Mouse (Mus musculus): ENCODE measurements around the gene Apobec3.
"Not testable (repeated sequence)": the region's sequence is repeated elsewhere in the genome, so short reads cannot be mapped to it uniquely, and the experiment has no call there.

Gene Apobec3

DNA sequence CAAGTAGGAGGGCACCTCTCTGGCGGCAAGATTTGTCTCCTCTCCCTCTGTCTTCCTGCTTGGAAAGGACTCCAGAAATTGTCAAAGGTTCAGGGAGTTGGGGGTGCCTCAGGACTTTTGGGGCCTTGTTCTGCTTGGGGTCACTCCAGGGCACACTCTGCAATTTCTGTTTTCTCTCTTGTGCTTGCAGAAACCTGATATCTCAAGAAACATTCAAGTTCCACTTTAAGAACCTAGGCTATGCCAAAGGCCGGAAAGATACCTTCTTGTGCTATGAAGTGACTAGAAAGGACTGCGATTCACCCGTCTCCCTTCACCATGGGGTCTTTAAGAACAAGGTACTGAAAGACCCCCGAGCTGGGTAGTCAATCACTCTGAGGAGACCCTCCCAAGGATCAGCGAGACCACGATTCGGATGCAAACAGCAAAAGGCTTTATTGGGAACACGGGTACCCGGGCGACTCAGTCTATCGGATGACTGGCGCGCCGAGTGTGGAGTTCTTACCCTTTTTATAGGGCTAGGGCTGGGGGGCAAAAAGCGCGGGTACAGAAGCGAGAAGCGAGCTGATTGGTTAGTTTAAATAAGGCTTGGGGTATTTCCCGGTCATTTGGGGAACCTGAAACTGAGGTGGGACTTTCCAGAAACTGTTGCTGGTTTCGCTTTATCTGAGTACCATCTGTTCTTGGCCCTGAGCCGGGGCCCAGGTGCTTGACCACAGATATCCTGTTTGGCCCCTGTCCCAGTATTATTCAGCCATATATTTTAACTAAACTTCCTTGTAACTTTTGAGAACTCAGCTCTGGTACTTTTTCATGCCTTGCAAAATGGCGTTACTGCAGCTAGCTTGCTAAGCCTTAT is 4.0 kb downstream of the Apobec3 start:
- DNase-seq: not testable (repeated sequence)

DNA sequence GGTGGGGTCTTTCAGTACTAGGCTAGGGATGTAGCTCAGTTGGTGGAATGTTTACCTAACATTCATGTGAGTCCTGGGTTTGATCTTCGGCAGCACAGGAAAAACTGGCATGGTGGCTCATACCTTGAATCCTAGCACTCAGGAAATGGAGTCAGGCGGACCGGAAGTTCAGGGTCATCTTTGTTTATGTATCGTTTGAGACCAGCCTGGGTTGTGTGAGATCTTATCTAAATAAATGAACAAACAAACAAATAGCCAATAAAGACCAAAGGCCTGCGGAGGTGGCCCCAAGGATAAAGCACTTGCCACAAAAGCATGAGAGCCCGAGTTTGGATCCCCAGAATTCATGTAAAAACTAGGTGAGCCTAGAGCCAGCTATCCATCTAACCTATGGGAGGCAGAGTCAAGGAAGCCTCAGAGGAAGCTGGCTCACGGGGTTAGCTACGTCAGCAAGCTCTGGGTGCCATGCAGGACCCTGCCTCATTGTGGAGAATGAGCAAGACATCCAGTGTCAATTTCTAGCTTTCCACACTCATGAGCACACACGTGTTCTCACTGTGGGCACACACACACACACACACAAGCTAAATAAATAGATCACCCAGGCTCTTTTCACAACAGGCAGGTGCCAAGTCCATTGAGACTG is 4.7 kb downstream of the Apobec3 start:
- DNase-seq: no peak

DNA sequence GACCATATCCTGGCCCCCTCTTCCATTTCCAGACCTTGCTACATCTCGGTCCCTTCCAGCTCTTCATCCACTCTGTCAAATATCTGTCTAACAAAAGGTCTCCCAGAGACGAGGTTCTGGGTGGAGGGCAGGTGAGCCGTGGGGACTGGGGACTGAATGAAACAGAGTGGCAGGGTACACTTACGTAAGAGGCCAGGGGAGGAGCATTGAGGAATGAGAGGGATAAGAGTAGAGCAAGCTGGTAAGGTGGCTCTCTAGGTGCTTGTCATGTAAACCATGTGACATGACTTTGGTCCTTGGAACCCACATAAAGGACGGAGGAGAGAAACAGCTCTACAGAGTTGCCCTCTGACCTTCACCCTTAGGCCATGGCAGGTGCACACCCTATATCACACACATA is 7.5 kb downstream of the Apobec3 start:
- DNase-seq: no peak

DNA sequence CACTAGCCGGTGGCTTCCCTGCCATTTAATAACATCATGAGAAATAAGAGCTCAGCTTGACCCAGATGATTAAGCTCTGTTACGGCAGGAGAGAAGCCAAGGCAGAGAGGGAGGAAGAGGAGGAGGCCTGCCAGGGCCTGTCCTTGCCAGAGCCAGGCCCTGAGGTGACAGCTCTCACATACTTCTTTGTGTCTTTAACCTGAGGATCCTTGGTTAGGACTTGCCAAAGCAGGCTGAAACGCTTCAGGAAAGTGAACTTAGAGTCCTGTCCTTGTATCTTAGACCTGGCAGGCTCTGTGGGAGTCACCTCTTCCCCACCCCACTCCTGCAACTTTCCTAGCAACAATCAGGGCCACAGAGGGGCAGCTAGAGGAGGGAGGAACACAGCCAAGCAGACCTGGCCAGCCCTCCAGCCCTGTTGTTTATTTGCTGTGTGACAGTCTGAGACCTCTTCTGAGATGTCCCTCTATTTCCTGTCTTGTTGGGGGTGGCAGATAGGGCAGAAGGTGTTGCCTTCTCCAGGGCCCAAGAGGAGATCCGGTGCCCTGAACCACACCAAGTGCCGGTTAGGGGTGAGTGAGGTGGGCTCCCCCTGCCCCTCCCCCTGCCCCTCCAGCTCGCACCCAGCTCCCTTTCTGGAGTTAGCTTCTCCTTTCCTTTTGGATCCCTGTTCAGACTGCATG is 8.5 kb downstream of the Apobec3 start:
- no peak for DNase-seq

DNA sequence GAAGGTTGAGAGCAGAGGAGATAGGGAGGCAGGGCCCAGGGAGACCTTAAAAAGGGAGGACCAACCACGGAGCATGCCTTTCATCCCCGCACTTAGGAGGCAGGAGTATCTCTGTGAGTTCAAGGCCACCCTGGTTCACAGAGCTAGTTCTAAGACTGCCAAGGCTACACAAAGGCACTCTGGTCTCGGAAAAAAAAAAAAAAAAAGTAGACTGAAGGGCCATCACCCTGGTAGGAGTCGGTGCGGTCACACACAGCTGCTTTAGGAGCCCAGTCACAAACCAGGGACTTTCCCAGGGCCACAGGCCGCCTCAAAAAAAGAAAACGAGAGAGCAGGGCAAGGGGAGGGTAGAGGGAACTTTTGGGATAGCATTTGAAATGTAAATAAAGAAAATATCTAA is 9.3 kb downstream of the Apobec3 start:
- no peak for DNase-seq

DNA sequence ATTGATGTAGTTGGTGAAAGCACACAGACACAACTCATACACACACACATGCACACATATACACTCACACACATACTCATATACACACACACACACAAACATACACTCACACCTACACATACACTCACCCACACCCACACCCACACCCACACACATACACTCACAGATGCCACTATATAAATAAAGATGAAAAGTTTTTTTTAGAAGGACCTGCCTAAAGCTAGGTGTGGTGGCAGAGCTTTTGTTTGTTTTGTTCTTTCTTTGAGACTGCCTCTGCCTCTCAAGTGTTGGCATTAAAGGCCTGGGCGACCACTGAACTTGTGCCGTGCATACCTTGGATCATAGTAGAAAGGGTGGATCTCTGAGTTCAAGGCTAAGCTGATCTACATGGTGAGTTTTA is 9.9 kb downstream of the Apobec3 start:
- DNase-seq: no peak

DNA sequence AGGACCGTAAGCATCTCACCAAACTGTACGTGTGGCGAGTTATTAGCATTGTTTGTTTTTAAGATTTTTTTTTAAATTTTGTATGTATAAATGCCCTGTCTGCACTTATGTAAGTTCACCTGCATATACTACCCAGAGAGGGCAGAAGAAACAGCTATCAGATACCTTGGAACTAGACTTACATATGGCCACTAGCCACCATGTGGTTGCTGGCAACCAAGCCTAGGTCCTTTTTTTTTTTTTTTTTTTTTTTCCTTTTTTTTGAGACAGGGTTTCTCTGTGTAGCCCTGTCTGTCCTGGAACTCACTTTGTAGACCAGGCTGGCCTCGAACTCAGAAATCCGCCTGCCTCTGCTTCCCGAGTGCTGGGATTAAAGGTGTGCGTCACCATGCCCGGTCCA is 11.6 kb downstream of the Apobec3 start:
- DNase-seq: not testable (repeated sequence)

DNA sequence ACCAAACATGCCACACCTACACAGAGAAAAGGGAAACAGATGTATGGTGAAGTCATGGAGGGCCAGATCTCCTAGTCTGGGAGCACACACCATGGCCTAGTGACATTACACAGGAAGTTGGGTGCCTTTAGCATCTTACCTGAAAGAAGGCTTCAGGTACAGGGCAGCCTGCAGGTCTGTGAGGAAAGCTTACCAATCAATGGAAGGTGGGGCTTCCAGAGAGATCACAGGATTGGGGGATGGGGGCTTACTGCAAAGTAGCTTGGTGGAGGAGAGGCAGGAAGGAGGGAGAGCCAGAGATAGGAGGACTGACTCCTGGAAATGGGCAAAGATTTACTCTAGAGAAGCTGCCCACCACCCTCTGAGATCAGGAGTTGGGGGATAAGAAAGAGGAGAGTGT is 12.5 kb downstream of the Apobec3 start:
- no peak for DNase-seq

DNA sequence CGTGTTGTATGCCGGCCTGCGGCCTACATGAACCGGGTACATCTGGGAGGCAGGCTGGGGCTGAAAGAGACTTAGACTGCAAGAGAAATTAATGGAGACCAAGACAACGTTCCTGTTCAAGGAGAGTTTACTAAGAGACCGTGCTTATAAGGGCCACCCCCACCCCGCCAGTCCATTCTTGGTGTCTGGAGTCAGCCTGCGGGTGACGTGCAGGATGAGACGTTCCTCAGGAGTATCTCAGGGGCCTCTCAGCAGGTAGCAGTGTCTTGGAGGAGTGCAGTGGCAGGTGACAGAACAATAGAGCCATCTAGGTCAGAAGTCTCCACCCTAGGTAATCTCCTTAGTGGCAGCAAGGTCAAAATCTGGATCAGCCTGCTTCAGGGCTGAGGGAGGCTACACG is 13.2 kb downstream of the Apobec3 start:
- not testable (repeated sequence) for DNase-seq

DNA sequence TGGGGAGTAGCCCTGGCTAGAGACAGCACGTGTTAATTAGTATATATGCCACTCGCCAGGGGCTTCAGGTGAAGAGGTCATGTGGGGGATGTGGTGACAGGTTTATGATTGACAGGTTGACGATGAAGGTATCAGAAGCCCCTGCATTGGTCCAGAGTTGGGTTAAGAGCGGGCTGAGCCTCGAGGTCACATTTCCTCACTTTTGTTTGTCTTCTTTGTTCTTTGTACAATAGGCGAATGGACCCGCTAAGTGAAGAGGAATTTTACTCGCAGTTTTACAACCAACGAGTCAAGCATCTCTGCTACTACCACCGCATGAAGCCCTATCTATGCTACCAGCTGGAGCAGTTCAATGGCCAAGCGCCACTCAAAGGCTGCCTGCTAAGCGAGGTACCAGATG is 13.8 kb downstream of the Apobec3 start:
- no peak for DNase-seq

DNA sequence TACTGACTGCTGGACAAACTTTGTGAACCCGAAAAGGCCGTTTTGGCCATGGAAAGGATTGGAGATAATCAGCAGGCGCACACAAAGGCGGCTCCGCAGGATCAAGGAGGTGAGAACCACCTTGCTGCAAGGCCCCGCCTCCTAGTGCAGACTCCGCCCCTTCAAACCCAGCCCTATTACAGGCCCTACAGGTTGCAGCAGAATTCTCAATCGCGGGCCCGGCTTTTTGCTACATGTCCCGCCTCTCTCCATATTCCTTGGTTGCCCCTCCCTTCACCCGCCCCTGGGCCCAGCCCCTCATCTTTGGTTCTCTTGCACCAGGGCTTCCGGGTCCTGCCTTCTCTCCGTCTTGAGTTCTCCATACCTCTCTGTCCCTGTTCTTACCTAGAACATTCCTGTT is 15.4 kb downstream of the Apobec3 start:
- peak; percentile 28 for DNase-seq

DNA sequence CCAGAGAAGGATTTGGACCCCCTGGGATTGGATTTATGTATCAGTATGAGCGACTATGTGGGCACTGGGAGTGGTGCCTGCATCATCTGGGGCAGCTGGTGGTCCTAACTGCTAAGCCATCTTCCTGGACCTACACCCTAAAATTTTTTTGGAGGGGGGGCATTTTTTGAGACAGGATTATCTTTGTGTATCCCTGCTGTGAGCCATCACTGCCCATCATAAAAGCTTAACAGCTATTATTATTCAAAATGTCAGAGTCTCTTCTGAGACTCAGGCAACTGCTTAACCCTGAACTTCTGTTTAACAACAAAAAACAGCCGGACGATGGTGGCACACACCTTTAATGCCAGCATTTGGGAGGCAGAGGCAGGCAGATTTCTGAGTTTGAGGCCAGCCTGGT is 17.5 kb downstream of the Apobec3 start:
- not testable (repeated sequence) for DNase-seq

DNA sequence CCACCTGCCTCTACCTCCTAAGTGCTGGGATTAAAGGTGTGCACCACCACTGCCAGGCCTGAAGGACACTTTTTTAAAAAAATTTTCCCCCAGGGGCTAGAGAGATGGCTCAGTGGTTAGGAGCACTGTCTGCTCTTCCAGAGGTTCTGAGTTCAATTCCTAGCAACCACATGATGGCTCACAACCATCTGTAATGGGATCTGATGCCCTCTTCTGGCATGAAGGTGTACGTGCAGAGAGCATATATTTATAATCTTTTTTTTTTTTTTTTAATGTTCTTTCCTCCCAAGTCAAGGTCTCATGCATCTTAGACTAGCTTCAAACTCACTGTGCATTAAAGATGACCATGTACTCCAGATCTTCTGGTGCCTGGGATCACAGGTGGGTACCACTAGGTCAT is 19.4 kb downstream of the Apobec3 start:
- not testable (repeated sequence) for DNase-seq

DNA sequence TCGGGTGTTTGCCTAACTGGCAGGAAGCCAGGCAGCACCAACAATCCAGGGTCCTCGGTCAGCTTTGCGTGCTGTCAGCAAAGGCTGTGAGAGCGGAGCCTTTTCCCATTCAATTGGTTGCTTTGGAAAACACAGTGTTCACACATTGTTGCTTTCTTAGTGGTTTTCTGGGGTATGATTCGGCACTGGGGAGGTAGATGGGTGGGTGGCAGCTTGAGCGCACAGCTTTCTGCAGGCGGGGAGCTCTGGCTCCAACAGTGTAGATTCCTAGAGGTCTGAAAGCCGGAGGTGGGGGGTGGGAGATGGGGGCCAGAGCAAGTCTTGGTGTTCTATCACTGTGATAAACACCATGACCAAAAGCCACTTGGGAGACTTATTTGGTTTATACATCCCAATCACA is 19.9 kb downstream of the Apobec3 start:
- DNase-seq: no peak

DNA sequence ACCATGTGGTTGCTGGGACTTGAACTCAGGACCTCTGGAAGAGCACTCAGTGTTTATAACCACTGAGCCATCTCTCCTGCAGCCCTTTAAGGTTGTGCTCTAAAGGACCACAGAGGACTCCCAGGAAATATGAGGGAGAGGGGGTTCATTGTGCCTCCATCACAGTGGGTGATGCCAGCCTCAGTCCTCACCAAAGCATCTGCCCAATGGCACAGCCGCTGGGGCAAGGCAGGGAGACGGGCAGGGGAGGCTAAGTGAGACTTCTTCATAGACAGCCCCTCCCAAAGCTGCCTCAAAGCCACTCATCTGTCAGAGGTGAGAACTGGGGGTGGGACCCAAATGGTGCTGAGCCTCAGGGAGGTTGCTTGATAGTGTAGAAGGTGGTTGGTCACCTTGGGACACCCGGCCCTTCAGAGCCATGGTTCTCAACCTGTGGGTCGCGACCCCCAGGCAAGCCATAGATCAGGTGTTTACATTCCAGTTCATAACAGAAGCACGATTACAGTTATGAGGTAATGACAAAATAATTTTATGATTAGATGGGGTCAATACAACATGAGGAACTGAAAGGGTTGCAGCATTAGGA is 22.4 kb downstream of the Apobec3 start:
- DNase-seq: no peak

DNA sequence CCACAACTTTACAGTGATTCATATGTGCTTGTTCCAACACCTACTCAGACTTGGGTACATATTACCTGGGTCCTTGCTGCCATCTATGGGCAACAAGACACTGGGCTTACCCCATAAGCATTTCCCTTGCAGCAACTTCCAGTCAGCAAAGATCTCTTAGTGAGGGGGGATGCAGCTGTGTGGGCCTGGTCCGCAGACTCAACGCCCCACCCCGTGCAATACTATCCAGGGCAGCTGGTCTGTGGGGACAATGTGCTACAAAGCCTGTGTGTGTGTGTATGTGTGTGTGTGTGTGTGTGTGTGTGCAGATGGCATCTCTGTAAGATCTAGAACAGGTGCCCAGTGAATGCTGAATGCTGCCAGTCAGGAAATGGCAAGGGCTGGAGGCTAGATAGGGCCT is 22.9 kb downstream of the Apobec3 start:
- no peak for DNase-seq

DNA sequence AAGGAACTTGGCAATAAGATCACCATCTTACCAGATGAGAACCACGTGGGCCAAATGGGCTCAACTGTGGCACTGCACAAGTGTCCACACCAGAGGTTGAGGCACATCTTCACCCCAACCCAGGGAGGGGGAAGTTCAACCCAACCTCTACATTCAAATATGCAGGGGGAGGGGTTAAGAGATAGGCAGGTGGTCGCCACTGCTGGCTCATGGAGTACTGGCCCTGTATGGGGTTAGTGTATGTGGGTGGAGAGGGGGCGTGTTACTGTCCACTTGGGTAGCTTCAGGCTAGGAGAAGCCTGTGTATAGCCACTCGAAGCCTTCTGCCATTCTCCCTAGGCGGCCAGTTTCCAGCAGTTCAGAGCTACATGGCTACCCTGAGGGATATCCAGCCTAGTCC is 24.7 kb downstream of the Apobec3 start:
- DNase-seq: no peak

DNA sequence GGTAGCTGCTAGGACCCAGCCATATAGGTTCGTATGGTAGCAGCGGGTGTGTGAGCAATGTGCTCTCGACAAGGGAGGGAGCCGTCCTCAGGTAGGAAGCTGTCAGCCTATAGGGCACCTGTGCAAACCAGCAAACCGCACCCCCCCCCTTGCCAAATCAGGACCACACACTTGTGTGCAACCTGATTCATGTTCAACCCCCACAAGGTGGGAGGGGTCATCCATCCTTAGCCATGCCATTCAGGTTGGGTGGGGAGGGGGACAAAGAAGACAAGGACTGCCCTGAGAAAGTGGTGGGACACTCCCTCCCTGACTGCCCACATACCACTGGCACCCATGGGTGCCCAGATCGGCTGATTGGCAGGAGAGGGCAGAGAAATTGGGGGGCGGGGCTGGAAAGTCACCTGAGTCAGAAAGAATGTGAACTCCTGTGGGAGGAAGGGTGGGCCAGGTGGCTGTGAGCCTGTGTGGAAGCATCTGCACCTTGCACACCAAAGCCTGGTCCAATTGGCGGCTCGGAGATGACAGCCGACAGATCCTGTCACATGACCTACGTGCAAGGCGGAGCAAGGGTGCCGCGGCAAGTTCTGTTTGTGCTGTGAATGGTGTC is 25.8 kb downstream of the Apobec3 start:
- DNase-seq: no peak

DNA sequence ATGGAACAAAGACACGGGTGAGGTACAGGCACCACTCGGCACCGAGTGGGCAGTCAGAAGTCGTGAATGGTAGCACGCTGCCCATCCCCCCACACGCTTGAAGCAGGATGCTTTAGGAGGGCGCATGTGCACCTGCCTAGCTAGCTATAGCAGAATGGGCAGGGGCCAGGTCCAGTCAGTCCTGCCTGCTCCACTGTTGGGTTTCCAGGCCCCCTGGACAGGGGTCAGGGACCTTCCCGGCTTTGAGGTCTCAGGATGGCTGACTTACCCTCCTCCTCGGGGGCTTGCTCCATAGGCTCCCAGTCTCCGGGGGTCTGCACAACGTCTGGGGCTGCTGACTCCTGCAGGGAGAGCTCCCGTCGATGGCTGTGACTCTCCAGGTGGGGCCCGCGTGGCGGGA is 27.0 kb downstream of the Apobec3 start:
- no peak for DNase-seq

DNA sequence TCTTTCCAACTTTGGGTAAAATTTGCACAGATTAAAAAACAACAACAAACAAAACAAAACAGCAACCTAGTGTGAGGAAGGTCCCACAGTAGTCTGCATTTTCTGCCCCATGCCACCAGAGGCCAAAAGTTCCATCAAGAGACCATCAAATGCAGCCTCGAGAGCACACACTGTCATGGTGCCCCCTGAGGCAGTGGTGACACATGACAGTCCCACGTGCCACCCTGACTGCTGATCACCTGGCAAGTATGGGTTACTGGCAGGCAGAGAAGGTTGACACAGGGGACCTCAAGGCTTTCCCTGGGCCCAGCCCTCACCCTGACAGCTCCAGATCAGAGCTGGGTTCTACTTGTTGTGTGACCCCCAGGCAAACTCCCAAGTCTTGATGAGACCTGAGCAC is 28.3 kb downstream of the Apobec3 start:
- DNase-seq: no peak

DNA sequence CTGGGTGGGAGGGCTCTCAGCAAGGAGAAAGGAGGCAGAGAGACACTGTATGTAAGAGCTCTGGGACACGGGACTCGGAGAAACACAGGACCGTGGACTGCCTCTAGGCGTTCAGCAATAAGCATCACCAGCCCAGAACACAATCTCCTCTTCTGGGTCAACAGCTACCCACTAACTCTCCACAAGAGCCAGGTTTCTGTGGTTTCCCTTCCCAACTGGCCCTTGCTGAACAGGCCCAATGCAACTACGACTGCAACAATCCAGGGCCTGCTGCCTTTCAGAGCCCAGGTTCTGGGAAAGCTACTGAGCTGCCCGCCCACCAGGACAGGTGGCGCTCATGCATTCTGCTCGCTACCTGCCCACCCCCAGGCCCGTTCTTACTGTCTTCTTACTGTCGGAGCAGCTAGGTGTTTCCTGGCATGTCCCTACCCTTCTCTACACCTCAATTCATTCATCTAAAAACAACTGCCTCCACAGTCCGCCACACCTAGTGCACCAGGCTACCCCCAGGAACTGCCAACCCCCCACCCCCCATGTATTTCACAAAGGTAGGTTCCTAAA is 35.5 kb downstream of the Apobec3 start:
- no peak for DNase-seq

DNA sequence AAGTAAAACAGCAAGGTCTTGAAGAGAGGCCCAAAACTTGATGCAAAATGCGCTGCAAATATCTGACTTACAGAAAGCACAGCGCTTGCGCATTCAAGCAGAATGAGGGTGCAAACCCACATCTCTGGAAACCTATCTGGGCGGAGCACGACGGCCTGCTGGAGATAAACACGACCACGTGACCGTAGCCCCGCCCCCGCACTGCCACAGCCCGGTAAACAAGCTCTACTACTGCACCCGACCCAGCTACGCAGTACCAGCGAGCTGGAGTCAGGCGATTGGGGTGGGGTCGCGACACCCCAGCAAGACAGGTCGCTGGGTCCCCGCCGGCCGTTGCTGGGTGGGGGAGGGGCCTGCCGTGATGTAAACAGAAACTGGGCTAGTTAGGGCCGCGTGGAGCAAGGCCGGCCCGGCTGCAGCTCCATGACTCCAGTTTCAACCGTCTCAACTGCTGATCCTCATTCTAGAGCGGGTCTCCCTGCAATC is 36.2 kb downstream of the Apobec3 start:
- DNase-seq: peak; percentile 98

DNA sequence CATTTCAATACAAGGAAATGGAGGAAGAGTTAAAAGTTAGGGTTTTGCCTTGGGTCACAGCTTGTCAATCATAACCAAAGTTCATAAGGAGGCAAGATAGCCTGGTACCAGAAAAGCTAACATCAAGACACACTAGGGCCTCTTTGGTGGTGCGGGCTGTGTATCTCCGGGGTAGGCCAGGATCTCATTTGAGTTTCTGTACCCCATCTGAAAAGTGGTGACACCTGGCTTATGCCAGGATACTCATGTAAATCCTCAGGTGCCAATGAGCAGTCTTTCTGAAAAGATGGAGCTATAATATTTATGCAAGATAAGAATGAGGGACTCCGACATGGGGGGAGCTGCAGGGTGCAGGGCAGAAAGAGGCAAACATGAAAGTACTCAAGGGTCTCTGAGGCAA is 36.9 kb downstream of the Apobec3 start:
- no peak for DNase-seq
